In genomic region chr17:26577309-26577708, GRCm38 (mm10) we compare ENCODE assay signal across 17 mouse cellular contexts. TPM values are rescaled to one million over a fixed set of nuclear protein-coding genes. Genes with fewer than 3 reads are reported as not detected.
A peak's percentile ranks its signal among the peaks of the same experiment; 100 is the strongest.
DNase-seq lines count a peak whose midpoint lies in the region; ATAC-seq and TF ChIP-seq lines count a peak whose summit lies in the region.
"Had no signal": no experiment of that assay in that cellular context is flagged by ENCODE, and none has a peak within 500 bp of the region (broad histone marks: within the 10 kb centered on the region; RNA-seq: fewer than 3 reads in every experiment).

No protein-coding gene starts in this region.

- H3K9ac ChIP-seq in heart, embryonic 13.5 days: no peak overlapping the region
- H3K9ac ChIP-seq in limb, embryonic 15.5 days: no peak overlapping the region
- H3K9ac ChIP-seq in heart, embryonic 15.5 days: no peak overlapping the region
- H3K9ac ChIP-seq in intestine, embryonic 16.5 days (ENCODE audit: low read depth, low read length): no peak overlapping the region
- H3K9ac ChIP-seq: embryonic facial prominence, embryonic 15.5 days; forebrain, embryonic 13.5 days; limb, embryonic 12.5 days; liver, postnatal 0 days; neural tube, embryonic 12.5 days had no signal

- no peaks in the 10 kb centered on the region for H3K9me3 ChIP-seq in heart, embryonic 13.5 days
- H3K9me3 ChIP-seq in limb, embryonic 15.5 days: no peaks in the 10 kb centered on the region
- H3K9me3 ChIP-seq in limb, embryonic 10.5 days (replicated peaks): no peaks in the 10 kb centered on the region
- H3K9me3 ChIP-seq in heart, embryonic 15.5 days (replicated peaks): no peaks in the 10 kb centered on the region
- H3K9me3 ChIP-seq in intestine, embryonic 16.5 days (ENCODE audit: control insufficient read depth, low read length): no peaks in the 10 kb centered on the region
- H3K9me3 ChIP-seq: embryonic facial prominence, embryonic 15.5 days; forebrain, embryonic 13.5 days; limb, embryonic 12.5 days; neural tube, embryonic 12.5 days had no signal

- peaks cover 42% of the 10 kb centered on the region for H3K36me3 ChIP-seq in heart, embryonic 13.5 days
- H3K36me3 ChIP-seq in limb, embryonic 15.5 days: peaks cover 11% of the 10 kb centered on the region
- peaks cover 92% of the 10 kb centered on the region for H3K36me3 ChIP-seq in limb, embryonic 10.5 days
- 0 out of 2 replicates have a peak, but pooled peaks cover 4% of the 10 kb centered on the region for H3K36me3 ChIP-seq in heart, embryonic 15.5 days
- peaks cover 1% of the 10 kb centered on the region; the same call in 1 of the 2 replicates for H3K36me3 ChIP-seq in small intestine, adult 2 months (ENCODE audit: control insufficient read depth, insufficient read depth, low read length)
- peaks cover 3% of the 10 kb centered on the region; the same call in 1 of the 2 replicates for H3K36me3 ChIP-seq in intestine, embryonic 16.5 days (ENCODE audit: control insufficient read depth, insufficient read depth, low read length)

- ATAC-seq in heart, embryonic 13.5 days (ENCODE audit: extremely low read depth, insufficient number of reproducible peaks, low FRiP score, low TSS enrichment): no peak
- ATAC-seq in limb, embryonic 15.5 days (ENCODE audit: insufficient number of reproducible peaks, low FRiP score, low TSS enrichment, low read depth): no peak
- no peak for ATAC-seq in heart, embryonic 15.5 days (replicated peaks; ENCODE audit: insufficient number of reproducible peaks, insufficient read depth, low FRiP score, low read depth)
- no peak for ATAC-seq in intestine, embryonic 16.5 days
- ATAC-seq: CD4-positive, CD25-positive, alpha-beta regulatory T cell, adult 4 months; forebrain, embryonic 13.5 days; hindbrain, postnatal 0 days; liver, postnatal 0 days had no signal

- TF ChIP-seq CTCF in small intestine, adult 2 months (IDR thresholded peaks at IDR 0.05; ENCODE audit: extremely low read depth, insufficient read length, insufficient replicate concordance, low read depth, low read length): no peak

- H3K4me2 ChIP-seq in heart, embryonic 13.5 days: no peak overlapping the region
- H3K4me2 ChIP-seq in limb, embryonic 15.5 days: no peak overlapping the region
- H3K4me2 ChIP-seq in heart, embryonic 15.5 days: no peak overlapping the region
- H3K4me2 ChIP-seq in intestine, embryonic 16.5 days (ENCODE audit: low read depth, low read length): no peak overlapping the region
- H3K4me2 ChIP-seq: embryonic facial prominence, embryonic 15.5 days; forebrain, embryonic 13.5 days; limb, embryonic 12.5 days; neural tube, embryonic 12.5 days had no signal

- no peak for DNase-seq in heart, postnatal 4 days
- DNase-seq in limb, embryonic 10.5 days (ENCODE audit: low spot score): no peak
- DNase-seq: cerebellum, adult 9-11 months; liver, postnatal 0 days; right cerebral cortex, postnatal 25 days; thymus, adult 2 months had no signal

- H3K4me1 ChIP-seq in heart, embryonic 13.5 days: peaks cover 91% of the 10 kb centered on the region
- H3K4me1 ChIP-seq in limb, embryonic 15.5 days: peaks cover 49% of the 10 kb centered on the region
- no peaks in the 10 kb centered on the region for H3K4me1 ChIP-seq in limb, embryonic 10.5 days
- peaks cover 90% of the 10 kb centered on the region for H3K4me1 ChIP-seq in heart, embryonic 15.5 days (replicated peaks)
- H3K4me1 ChIP-seq in small intestine, adult 2 months (ENCODE audit: control insufficient read depth, insufficient read depth, insufficient read length, low read length): peaks cover 4% of the 10 kb centered on the region
- H3K4me1 ChIP-seq in intestine, embryonic 16.5 days (ENCODE audit: control insufficient read depth, insufficient read depth, low read length): peaks cover 10% of the 10 kb centered on the region; the same call in 1 of the 2 replicates
- H3K4me1 ChIP-seq: neural tube, embryonic 12.5 days had no signal

- no peak overlapping the region for H3K4me3 ChIP-seq in heart, embryonic 13.5 days
- H3K4me3 ChIP-seq in limb, embryonic 15.5 days: no peak overlapping the region
- H3K4me3 ChIP-seq in limb, embryonic 10.5 days: no peak overlapping the region
- H3K4me3 ChIP-seq in heart, embryonic 15.5 days: no peak overlapping the region
- H3K4me3 ChIP-seq in small intestine, adult 2 months (ENCODE audit: low read depth, low read length): no peak overlapping the region
- no peak overlapping the region for H3K4me3 ChIP-seq in intestine, embryonic 16.5 days (ENCODE audit: low read length)
- H3K4me3 ChIP-seq: embryonic facial prominence, embryonic 15.5 days; forebrain, embryonic 13.5 days; limb, embryonic 12.5 days; neural tube, embryonic 12.5 days had no signal

- WGBS in heart, embryonic 13.5 days: 42% methylated on average over 11 of the region's 11 CpGs
- WGBS in limb, embryonic 15.5 days: 70% methylated on average over 11 of the region's 11 CpGs
- WGBS in limb, embryonic 10.5 days: 89% methylated on average over 11 of the region's 11 CpGs
- 53% methylated on average over 11 of the region's 11 CpGs for WGBS in heart, embryonic 15.5 days
- 71% methylated on average over 11 of the region's 11 CpGs for WGBS in small intestine, adult 2 months
- 82% methylated on average over 11 of the region's 11 CpGs for WGBS in intestine, embryonic 16.5 days

- no peak for TF ChIP-seq POLR2A in small intestine, adult 2 months (IDR thresholded peaks at IDR 0.05; ENCODE audit: low read depth, low read length)

- H3K27me3 ChIP-seq in heart, embryonic 13.5 days (replicated peaks): no peaks in the 10 kb centered on the region
- no peaks in the 10 kb centered on the region for H3K27me3 ChIP-seq in limb, embryonic 15.5 days
- H3K27me3 ChIP-seq in limb, embryonic 10.5 days (ENCODE audit: low read depth, poor library complexity, severe bottlenecking): no peaks in the 10 kb centered on the region
- H3K27me3 ChIP-seq in heart, embryonic 15.5 days: no peaks in the 10 kb centered on the region
- no peaks in the 10 kb centered on the region for H3K27me3 ChIP-seq in small intestine, adult 2 months (ENCODE audit: control insufficient read depth, insufficient read depth, low read length)
- no peaks in the 10 kb centered on the region for H3K27me3 ChIP-seq in intestine, embryonic 16.5 days (replicated peaks; ENCODE audit: control insufficient read depth, insufficient read depth, low read length)
- H3K27me3 ChIP-seq: embryonic facial prominence, embryonic 15.5 days; forebrain, embryonic 13.5 days; limb, embryonic 12.5 days; neural tube, embryonic 12.5 days had no signal

- H3K27ac ChIP-seq in heart, embryonic 13.5 days (replicated peaks): peak overlapping the region; percentile 30
- H3K27ac ChIP-seq in limb, embryonic 15.5 days: 0 out of 2 replicates have a peak overlapping the region, but pooled peaks have one; percentile 18
- H3K27ac ChIP-seq in limb, embryonic 10.5 days: no peak overlapping the region
- H3K27ac ChIP-seq in heart, embryonic 15.5 days: peak overlapping the region; percentile 41
- peak overlapping the region; percentile 18; the same call in 1 of the 2 replicates for H3K27ac ChIP-seq in small intestine, adult 2 months (ENCODE audit: insufficient read depth, low read depth, low read length)
- no peak overlapping the region for H3K27ac ChIP-seq in intestine, embryonic 16.5 days (ENCODE audit: low read length)
- H3K27ac ChIP-seq: embryonic facial prominence, embryonic 15.5 days; forebrain, embryonic 13.5 days; hindbrain, postnatal 0 days; limb, embryonic 12.5 days; neural tube, embryonic 12.5 days had no signal

RNA-seq across cellular contexts. Expression of gene Dusp1, which starts 15.4 kb away (rescaled TPM):
- polyA plus RNA-seq in heart, embryonic 13.5 days (2015; fragmentation: Nextera tagmentation; extraction: Ambion mirVana): 32.8 and 33.1 TPM in 2 replicates
- 10 to 100 TPM; 66.9 to 69.5 TPM for total RNA-seq in heart, postnatal 4 days (2021)
- polyA plus RNA-seq in limb, embryonic 15.5 days (2015; fragmentation: Nextera tagmentation; extraction: Ambion mirVana): 27.3 and 32.5 TPM in 2 replicates
- 23.5 and 26.1 TPM in 2 replicates for polyA plus RNA-seq in limb, embryonic 10.5 days (2016; fragmentation: Nextera tagmentation; extraction: Ambion mirVana)
- 30.8 and 38.1 TPM in 2 replicates for polyA plus RNA-seq in heart, embryonic 15.5 days (2015; fragmentation: Nextera tagmentation; extraction: Ambion mirVana)
- 28.1 and 33.5 TPM in 2 replicates for polyA plus RNA-seq in small intestine, adult 2 months (2012; rRNA removed)
- 12.2 and 14.4 TPM in 2 replicates for polyA plus RNA-seq in intestine, embryonic 16.5 days (2015; fragmentation: Nextera tagmentation; extraction: Ambion mirVana)

RNA-seq across cellular contexts. Expression of gene Ergic1, which starts 16.0 kb away (rescaled TPM):
- polyA plus RNA-seq in heart, embryonic 13.5 days (2015; fragmentation: Nextera tagmentation; extraction: Ambion mirVana): 103 and 121 TPM in 2 replicates
- 100 to 1,000 TPM; 109 to 115 TPM for total RNA-seq in heart, postnatal 4 days (2021)
- polyA plus RNA-seq in limb, embryonic 15.5 days (2015; fragmentation: Nextera tagmentation; extraction: Ambion mirVana): 122 and 130 TPM in 2 replicates
- polyA plus RNA-seq in limb, embryonic 10.5 days (2016; fragmentation: Nextera tagmentation; extraction: Ambion mirVana): 114 and 121 TPM in 2 replicates
- 75.0 and 92.0 TPM in 2 replicates for polyA plus RNA-seq in heart, embryonic 15.5 days (2015; fragmentation: Nextera tagmentation; extraction: Ambion mirVana)
- polyA plus RNA-seq in small intestine, adult 2 months (2012; rRNA removed): 64.7 and 68.6 TPM in 2 replicates
- polyA plus RNA-seq in intestine, embryonic 16.5 days (2015; fragmentation: Nextera tagmentation; extraction: Ambion mirVana): 88.6 and 91.2 TPM in 2 replicates

Comparison
In these comparisons a context has a peak if more than half of its experiments do, and no peak if none do; other contexts are left out.
1. H3K27ac ChIP-seq: peak in heart, embryonic 13.5 days (single experiment), limb, embryonic 15.5 days (single experiment), heart, embryonic 15.5 days (single experiment) and small intestine, adult 2 months (single experiment); none in limb, embryonic 10.5 days (single experiment) and intestine, embryonic 16.5 days (single experiment).